Mouse (Mus musculus) induced T-regulatory cell, adult 2 months (primary cell): ENCODE measurements around the gene Raly.

Source experiments
- DNase-seq: peaks from one replicate; pipeline ENCODE4 v3.0.0-alpha.2; 2012; ENCODE audit warnings: low read depth

Gene Raly

DNA sequence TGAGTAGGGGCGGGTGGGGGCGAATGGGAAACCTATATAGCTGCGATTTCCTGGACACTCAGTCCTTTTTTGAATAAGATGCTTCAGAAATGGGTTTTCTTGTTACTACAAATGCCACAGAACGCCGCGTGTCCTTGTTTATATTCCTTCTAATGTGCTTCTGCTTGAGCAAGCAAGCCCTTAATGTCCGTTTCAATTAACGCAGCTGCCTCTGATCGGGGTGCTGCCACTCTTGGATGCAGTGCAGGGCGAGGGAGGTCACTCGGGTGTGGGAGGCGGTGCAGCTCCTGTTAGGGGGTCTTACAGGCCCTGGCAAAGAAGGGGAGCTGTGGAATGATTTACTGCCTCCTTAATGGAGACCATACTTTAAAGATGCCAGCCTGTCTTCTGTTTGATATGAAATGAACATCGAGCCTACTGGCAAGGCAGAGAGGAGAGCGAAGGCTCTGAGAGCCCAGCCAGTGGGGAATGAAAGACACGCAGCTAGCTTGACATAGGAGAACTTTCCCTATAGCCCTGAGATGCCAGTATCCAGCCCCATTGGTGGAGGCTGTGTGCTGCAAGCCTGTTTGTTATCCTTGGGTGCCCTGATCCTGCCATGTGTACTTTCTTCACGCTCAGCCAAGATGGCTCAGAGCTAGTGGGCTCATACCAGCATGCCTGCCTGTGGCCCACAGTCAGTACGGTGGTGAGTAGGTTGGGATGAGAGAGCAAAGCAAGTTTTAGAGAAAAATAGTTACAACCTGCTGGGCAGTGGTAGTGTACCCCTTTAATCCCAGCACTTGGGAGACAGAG lies 7.8 kb upstream of the Raly start:
- DNase-seq = no peak

DNA sequence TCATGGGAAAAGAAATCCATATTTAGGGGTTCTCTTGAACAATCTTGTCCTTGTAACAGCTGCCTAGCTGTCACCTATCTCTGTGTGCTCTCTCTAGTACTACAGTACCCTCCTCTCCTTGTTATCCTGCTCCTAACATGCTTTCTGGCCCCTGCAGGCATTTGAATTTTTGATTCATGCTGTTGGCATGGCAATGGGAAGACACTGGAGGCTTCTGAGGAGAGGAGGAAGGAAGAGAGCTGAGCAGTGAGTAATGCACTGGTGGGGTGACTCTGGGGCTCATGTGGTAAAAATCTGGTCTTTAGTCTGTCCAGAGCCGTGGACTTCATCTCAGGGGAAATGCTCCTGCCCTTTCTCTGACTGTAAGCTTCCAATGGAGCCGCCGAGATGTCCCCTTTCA lies 5.6 kb upstream of the Raly start:
- DNase-seq = no peak

GRCm38 (mm10) chr2:154786187-154786586 lies 4.7 kb upstream of the Raly start:
- DNase-seq = no peak

DNA sequence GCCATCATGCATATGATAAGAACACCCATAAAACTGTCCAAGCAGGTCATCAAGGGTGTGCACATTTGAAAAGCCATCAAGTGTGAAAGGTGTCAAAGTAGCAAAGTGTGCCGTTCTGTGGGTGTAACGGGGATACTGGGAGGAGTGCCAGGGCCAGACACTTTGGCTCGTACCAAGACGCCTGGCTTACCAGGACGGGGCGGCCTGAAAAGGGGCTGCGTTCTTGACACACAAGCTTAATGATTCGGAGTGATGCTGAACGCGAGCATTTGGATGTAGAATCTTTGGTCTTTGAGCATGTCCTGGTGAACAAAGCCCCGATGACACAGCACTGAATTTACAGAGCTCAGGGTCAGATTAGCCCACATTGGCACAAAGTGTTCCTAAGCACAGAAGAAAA lies 4.1 kb upstream of the Raly start:
- DNase-seq = no peak

GRCm38 (mm10) chr2:154789381-154789780 lies 1.5 kb upstream of the Raly start:
- no peak for DNase-seq

- no peak for DNase-seq
Measured at GRCm38 (mm10) chr2:154789977-154790655, 780 bp upstream of the Raly start.

DNA sequence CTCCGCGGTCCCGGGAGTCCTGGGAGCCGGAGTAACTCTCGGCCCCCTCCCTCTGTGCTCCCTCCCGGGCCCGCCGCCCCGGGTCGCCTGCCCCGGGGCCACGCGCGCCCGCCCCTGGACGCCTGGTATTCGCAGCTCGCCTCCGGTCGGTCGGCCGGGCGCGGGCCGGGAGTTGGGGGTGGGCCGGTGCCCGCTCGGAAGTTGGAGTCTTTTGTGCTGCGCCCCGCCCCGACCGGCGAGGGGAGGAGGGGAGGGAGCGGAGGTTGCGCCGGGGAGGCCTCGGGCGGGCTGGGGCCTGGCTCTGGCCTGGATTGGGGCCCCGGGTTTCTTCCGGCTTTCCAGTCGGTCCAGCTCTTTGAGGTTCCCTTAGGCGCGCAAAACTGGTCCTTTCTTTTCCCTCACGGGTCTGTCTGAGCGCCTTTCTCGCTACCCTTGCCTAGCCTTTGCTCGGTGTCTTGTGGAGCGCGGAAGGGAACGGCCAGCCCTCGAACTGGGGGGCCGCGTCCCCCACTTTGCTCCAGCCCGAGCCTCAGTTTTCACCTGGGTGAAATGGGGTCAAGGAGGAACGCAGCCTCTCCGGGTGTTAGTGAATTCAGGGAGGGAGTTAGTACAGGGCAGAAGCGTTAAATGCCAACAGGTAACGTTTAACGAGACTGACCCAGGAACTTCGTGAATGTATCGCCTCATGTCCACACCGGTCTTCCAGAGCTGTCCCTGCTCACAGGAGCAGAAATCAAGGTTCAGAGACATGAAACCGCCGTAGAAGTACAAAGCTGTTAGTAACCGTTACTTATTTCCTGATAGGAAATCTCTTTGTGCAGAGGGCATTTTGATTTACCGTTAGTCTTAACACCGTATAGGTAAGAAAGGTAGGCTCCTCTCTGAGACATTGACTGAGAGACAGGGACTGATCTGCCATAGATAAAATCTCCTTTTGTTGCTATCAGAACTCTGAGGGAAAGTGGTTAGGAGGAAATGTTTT lies 1.1 kb downstream of the Raly start:
- DNase-seq = peak; percentile 83

DNA sequence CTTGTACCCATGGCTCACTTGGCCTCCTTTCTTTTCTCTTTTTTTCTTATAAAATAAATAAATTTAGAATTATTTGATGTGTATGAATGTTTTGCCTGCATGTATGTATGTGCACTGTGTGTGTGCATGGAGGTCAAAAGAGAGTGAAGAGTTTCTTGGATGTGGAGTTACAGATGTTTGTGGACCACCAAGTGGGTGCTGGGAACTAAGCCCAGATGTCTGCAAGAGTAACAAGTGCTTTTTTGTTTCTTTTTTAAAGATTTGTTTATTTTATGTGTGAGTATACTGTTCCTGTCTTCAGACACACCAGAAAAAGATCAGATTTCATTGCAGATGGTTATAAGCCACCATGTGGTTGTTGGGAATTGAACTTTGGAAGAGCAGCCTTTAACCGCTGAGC lies 12.5 kb downstream of the Raly start:
- DNase-seq = no peak

- no peak for DNase-seq
Measured at GRCm38 (mm10) chr2:154803845-154804244, 12.9 kb downstream of the Raly start.

- DNase-seq = no peak
Measured at GRCm38 (mm10) chr2:154807689-154808088, 16.8 kb downstream of the Raly start.

DNA sequence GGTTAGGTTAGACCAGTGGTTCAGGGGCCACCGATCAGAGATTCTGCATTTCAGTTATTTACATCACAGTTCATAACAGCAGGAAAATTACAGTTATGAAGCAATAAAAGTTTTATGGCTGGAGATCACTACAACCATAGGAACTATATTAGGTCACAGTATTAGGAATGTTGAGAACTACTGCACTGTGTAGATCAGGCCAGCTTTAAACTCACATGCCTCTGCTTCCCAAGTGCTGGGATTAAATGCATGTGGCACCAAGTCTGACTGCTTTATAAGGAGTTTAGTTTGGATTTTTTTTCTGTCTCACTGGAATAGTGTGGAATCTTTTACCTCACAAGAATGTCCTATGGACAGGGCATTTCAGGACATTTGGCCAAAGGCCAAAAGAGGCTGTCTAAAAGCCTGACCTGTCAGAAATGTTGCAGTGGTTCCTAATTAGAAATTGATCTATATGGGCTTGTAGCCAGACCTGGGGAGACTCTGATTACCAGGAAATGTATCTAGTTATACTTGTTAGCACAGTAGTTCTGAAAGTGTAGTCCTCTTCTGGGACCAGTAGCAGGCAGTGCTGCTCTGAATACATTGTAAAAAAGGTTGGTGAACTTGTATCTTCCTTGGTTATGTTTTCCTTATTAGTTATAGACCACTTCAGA lies 18.3 kb downstream of the Raly start:
- no peak for DNase-seq

- no peak for DNase-seq
Measured at GRCm38 (mm10) chr2:154810821-154811220, 19.9 kb downstream of the Raly start.

- DNase-seq = no peak
Measured at GRCm38 (mm10) chr2:154813426-154813825, 22.5 kb downstream of the Raly start.

- no peak for DNase-seq
Measured at GRCm38 (mm10) chr2:154817089-154817488, 26.2 kb downstream of the Raly start.

DNA sequence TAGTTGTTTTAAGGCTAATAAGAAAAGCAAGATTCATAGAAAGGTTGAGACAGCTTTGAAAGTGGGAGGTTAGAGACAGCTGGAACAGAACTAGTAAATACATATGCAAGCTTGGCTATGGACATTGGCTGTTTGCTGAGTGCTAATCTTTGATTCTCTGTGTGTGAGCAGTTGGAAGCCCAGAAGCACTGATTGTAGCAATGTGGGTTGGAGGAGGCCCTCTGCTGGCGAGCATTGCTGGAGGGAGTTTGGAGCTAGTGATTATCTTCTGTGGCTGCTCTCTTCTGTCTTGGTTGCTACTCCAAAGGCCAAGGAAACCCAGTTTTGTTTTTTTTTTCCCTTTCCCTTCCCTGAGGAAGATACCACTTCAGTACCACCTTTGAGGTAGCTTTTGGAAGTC lies 26.9 kb downstream of the Raly start:
- peak; percentile 52 for DNase-seq

DNA sequence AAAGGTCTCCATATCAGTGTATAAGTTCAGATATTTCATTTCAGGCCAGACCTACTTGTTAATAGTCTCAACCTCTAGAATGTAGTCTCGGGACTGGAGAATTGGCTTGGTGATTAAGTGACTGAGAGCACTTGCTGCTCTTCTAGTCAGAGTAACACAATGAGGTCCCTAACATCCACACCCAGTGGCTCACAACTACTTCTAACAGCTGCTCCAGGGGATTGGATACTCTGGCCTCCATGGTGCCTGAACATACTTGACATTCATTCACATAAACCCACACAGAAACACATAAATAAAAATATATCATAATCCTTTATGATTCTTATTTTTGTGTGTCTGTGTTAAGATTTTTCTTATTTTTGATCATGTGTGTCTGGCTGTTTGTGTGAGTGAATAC lies 27.7 kb downstream of the Raly start:
- DNase-seq = no peak

DNA sequence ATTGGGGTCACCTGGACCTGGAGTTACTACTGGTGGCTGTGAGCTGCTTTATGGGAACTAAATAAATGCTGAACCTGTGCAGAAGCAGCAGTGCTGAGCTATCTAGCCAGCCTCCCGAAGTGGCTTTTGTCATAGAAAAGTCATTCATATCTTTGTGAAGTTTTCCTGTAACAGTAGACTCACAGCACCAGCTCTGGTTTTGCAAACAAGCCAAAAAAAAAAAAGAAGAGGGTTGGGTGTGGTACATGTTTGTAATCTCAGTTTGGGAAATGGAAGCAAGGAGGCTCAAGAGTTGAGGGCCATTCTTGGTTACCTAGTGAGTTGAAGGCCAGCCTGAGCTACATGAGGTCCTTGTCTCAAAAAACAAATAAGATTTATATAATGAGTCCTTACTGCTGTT lies 29.4 kb downstream of the Raly start:
- DNase-seq = no peak

DNA sequence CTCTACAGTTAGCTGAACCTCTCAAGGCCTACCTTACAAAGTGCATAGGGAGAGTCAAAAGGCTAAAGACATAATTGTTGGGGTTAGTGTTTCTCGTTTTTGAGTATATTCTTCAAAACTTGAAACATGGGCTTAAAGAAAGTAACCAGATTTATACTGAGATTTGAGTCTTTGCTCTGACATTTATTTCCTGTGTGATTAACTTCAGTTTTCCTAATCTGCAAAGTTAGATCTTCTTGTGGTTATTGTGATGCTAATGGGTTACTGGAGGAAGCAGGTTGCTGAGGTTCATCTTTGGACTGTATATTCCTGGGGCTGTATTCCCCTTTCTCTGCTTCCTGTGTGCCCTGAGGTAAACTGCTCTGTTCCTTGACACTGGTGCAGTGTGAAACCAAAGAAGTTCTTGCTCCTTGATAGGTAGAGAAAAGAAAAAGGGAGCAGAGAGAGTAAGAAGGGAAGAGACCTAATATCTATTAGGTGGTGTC lies 35.2 kb downstream of the Raly start:
- peak; percentile 32 for DNase-seq

DNA sequence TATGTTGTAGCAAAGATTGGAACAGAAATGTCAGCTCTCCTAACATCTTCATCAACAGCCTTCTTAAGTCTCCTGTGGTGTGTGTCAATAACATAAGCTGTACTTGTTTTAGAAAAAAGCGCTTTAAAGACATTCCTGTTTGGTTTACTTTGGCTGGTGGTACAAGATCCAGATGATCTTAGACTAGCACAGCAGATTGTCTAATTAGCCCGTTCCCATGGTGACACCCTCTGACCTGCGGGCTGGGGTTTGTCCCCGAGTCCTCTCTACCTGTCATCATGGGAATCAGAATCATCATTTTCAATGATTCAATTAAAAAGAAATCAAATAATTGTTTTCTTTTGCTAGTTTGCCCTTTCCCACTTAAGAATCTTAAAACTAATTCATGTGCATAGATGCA lies 36.6 kb downstream of the Raly start:
- DNase-seq = no peak

GRCm38 (mm10) chr2:154832471-154832870 lies 41.6 kb downstream of the Raly start:
- no peak for DNase-seq

- DNase-seq = no peak
Measured at GRCm38 (mm10) chr2:154834149-154834865, 43.4 kb downstream of the Raly start.
